Mouse (Mus musculus): ENCODE data around the gene Fermt2.

The Fermt2 gene

DNA sequence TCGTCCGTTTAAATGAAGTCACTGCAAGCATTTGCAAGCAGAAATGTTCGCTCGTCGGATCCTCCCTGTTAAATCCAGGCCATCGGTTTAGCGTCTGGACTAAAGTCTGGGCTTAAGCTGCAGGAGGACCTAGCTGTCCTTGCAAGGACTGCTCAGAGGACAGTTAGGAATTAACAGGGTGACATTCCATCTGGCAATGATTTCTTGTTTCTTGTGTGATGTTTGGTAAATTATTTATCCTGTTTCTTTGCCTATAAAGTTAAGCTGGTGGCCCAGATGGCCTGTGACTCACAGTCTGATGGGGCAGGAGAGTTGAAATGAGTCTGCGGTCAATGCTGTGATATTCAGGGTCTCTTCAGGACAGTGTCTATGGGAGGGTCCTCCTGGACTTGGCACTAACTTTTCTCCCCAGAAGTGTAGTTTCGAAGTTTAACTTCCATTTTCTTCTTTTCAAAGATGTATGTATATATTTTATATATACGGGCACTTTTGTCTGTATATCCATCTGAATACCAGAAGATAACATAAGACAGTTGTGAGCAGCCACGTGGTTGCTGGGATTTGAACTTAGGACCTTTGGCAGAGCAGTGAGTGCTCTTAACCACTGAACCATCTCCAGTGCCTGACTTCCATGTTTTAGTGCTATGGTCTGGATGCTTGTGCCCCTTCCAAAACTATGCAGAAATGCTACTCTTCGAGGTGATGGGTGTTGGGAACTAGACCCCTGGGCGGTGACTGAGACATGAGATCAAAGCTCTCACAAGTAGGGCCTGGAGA, 99.7 kb downstream of the Fermt2 start:
- no peak for DNase-seq

DNA sequence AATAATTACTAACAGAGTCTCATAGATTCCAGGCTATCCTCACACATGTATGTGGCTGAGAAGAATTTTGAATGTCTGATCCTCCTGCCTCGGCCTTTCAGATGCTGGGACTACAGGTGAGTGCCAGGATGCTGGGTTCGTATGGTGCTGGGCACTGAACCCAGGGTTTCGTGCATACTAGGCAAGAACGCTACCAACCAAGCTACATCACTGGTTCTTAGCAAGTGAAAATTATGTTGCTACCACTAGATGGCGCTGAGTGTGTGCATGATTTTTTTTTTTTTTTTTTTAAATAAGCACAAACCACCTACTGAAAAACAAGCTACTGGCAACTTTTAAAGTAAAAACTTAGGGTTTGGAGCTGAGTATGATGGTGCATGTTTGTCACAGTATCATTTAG, 106.7 kb downstream of the Fermt2 start:
- no peak for DNase-seq

DNA sequence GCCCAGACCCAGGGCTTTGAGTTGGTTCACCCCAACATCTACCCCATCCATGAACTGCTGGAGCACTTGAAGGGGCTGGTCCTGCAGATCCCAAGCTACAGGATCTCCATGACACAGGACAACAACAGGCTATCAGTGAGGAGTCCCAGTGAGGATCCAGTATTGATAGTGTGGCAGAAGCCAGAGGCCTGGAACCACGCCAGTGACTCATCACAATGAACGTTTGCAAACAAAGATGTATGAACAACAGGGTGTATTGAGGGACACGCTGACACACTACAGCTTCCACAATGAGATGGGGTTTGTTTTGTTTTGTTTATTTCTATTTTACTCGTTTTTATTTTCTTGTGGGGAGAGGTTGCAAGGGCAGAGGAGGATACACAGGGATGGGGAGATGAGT, 107.5 kb downstream of the Fermt2 start:
- DNase-seq, result no peak

DNA sequence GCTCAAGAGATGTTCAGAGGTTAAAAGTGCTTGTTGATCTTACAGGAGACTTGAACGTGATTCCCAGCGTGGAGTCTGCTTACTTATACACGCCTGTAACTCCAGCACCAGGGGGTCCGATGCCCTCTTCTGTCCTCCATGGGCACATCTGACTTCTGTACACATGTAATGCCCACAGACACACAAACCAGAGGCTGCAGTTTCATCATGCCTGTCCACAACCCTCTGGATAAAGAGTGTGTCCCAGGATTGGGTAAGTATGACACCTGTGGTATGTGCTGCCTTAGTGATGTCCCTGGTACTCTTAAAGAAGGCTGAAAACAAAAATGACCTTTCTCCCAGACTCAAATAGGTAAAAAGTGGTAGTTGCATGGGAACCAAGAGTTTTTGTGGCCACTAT, 110.6 kb downstream of the Fermt2 start:
- no peak for DNase-seq

DNA sequence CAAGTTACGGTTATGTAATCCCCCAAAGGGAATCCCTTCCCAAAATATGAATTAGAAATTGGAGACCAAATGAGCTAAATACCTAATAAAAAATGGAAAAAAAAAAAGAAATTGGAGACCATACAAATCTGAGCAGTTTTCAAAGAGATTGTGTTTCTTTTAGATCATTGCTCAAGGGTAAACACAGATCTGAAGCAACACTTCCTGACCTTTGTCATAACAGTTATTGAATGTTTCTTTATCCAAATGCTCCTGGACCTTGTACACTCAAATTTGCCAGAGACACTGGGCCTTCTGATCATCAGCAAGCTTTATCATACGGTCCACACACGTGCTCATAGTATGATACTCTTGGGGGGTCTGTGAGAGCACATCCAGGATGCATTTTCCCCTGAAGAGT, 111.4 kb downstream of the Fermt2 start:
- DNase-seq, result no peak

DNA sequence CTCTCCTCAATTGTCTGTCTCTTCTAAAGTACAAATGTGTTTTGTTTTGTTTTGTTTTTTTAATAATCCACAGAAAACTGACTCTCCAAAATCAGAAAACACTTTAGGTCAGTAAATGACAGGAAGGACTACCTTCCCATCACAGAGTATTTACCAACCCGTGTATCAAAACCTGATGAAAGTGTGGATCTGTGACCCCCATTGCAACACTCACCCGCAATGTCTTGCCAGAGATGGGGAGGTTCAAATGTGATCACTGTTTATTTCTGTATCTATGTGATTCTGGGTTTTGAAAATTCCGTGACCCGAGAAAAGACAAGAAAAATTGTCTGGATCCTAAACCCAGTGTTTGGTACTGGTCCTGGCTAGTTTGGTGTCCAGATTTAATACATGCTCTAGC, 113.7 kb downstream of the Fermt2 start:
- DNase-seq, result no peak

Measured in thymus, postnatal 25 days (tissue).